Mouse (Mus musculus) ES-E14 (cell line): Measurements from ENCODE around the gene Thumpd2. TPM values are rescaled to one million over a fixed set of nuclear protein-coding genes. Genes with fewer than 3 reads are reported as not detected.

Experiments
- DNase-seq: peaks from one replicate; pipeline ENCODE4 v3.0.0-alpha.2; 2013; ENCODE audit warnings: low read depth, low spot score
- H3K27ac ChIP-seq: 2 replicates; pipeline ENCODE4 v1.5.1; 2012; ENCODE audit warnings: low read depth, mild to moderate bottlenecking, low read length, moderate library complexity, mixed read lengths; ENCODE audit not compliant: poor library complexity, insufficient read depth, severe bottlenecking
- H3K36me3 ChIP-seq: 2 replicates; pipeline ENCODE4 v1.6.1; 2012; ENCODE audit warnings: mild to moderate bottlenecking, low read length, moderate library complexity, mixed read lengths; ENCODE audit not compliant: control insufficient read depth, poor library complexity, insufficient read depth, severe bottlenecking
- H3K4me1 ChIP-seq, 2 experiments: fragments of 150-350 bp in 1 of 2; sonication (generic) in 1 of 2; 2 replicates each; pipeline ENCODE4 v1.6.1; 2012; ENCODE audit warnings: low read length in 2 of 2, mild to moderate bottlenecking in 1 of 2, mixed read lengths in 1 of 2; ENCODE audit not compliant: control insufficient read depth in 2 of 2, insufficient read depth in 2 of 2, poor library complexity in 1 of 2
- H3K4me3 ChIP-seq, 2 experiments: fragments of 150-350 bp in 1 of 2; sonication (generic) in 1 of 2; 2 replicates each; pipeline ENCODE4 v1.5.1; 2012; ENCODE audit warnings: low read length in 2 of 2, low read depth in 1 of 2, mild to moderate bottlenecking in 1 of 2, mixed read lengths in 1 of 2; ENCODE audit not compliant: insufficient read depth in 1 of 2, poor library complexity in 1 of 2, severe bottlenecking in 1 of 2
- H3K9ac ChIP-seq: 2 replicates; pipeline ENCODE4 v1.6.1; 2012; ENCODE audit warnings: low read depth, mild to moderate bottlenecking, low read length, mixed read lengths; ENCODE audit not compliant: poor library complexity, insufficient read depth, severe bottlenecking
- H3K9me3 ChIP-seq: fragments of 150-350 bp; sonication (generic); 2 replicates; pipeline ENCODE4 v1.6.1; 2012; ENCODE audit warnings: low read depth, mild to moderate bottlenecking, low read length; ENCODE audit not compliant: control insufficient read depth, insufficient read depth
- CHD2 ChIP-seq: IDR thresholded peaks from 2 replicates; pipeline ENCODE4 v1.6.1; 2014; ENCODE audit warnings: mild to moderate bottlenecking, low read depth, low read length, inconsistent platforms
- HCFC1 ChIP-seq: IDR thresholded peaks from 2 replicates; pipeline ENCODE4 v1.6.1; 2012; ENCODE audit warnings: low read length, inconsistent platforms, borderline replicate concordance; ENCODE audit not compliant: insufficient read depth
- MAFK ChIP-seq: IDR thresholded peaks from 2 replicates; pipeline ENCODE4 v1.6.1; 2014; ENCODE audit warnings: mild to moderate bottlenecking, low read depth, low read length, inconsistent platforms; ENCODE audit not compliant: insufficient read depth
- ZC3H11A ChIP-seq: IDR thresholded peaks from 2 replicates; pipeline ENCODE4 v1.6.1; 2012; ENCODE audit warnings: low read depth, mild to moderate bottlenecking, inconsistent platforms, low read length, borderline replicate concordance
- ZNF384 ChIP-seq: IDR thresholded peaks from 2 replicates; pipeline ENCODE4 v1.6.1; 2012; ENCODE audit warnings: low read depth, low read length, inconsistent platforms
- in situ Hi-C, 2 experiments: fragments of 600-800 bp; cut with MboI; formaldehyde crosslinking; loops; one replicate each; pipeline ENCODE4 v1.15.1; 2025; ENCODE audit warnings: low sequenced_read_pairs in 2 of 2, inconsistent platforms in 1 of 2; ENCODE audit not compliant: unreplicated experiment in 2 of 2
- total RNA-seq: library from RNA; depleted of rRNA; stranded (reverse); fragments of 300-350 nt; gene quantifications from 2 replicates; pipeline ENCODE4 v1.2.3, GENCODE M21; 2012

Gene Thumpd2
- total RNA-seq, 1 experiment, result 7.1 TPM

DNA sequence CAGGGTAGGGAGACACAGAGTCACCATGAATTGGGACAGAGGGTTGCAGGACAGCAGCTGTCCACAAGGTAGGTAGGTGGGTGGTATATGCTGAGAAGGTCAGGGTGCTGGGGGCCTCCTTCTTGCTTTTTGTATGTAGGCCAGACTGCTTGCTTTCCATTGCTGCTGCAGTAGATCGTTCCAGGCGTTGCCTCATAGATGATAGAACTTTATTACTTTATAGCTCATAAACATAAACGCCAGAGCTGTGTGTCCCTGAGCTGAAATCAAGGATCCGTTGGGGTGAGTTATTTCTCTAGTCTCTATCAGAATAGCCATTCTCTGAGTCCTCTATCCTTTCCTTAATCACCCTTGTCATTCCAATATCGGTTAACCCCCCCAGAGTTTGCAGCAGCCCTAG, 27.9 kb upstream of the Thumpd2 start:
- in situ Hi-C loops, result no loop called here
- Histone ChIP-seq H3K9ac (no peak overlapping the region), H3K36me3 (no peaks in the 10 kb centered on the region), H3K4me1 (no peaks in the 10 kb centered on the region), H3K27ac (no peak overlapping the region), H3K9me3 (no peaks in the 10 kb centered on the region), H3K4me3 (no peak overlapping the region)
- TF ChIP-seq CHD2, result no peak
- no peak for TF ChIP-seq HCFC1
- no peak for TF ChIP-seq ZC3H11A
- TF ChIP-seq MAFK, result no peak
- TF ChIP-seq ZNF384, result no peak
- no peak for DNase-seq

DNA sequence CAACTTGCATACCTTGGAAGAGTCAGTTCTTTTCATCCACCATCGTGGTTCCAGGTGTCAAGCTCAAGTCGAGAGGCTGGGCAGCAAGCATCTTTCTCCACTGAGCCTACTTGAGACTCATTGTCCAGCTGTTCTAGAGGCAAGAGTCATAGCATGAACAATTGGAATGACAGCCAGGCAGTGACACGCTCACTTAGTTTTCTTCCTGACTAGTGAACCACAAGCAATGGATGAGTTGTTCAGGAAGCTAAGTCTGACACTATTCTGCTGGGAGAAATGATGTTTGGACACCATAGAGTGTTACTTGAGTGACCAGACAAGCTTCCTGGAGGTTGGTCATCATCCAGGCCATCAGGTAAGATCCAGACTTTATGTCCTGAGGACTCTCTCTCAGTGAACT, 24.0 kb upstream of the Thumpd2 start:
- H3K27ac ChIP-seq, result no peak overlapping the region
- TF ChIP-seq ZC3H11A (no peak), ZNF384 (no peak), HCFC1 (no peak), MAFK (no peak), CHD2 (no peak)
- H3K4me3 ChIP-seq, result no peak overlapping the region
- H3K9ac ChIP-seq, result no peak overlapping the region
- no peaks in the 10 kb centered on the region for H3K36me3 ChIP-seq
- H3K4me1 ChIP-seq, result no peaks in the 10 kb centered on the region
- H3K9me3 ChIP-seq, result no peaks in the 10 kb centered on the region
- DNase-seq, result no peak
- in situ Hi-C loops, result no loop called here

DNA sequence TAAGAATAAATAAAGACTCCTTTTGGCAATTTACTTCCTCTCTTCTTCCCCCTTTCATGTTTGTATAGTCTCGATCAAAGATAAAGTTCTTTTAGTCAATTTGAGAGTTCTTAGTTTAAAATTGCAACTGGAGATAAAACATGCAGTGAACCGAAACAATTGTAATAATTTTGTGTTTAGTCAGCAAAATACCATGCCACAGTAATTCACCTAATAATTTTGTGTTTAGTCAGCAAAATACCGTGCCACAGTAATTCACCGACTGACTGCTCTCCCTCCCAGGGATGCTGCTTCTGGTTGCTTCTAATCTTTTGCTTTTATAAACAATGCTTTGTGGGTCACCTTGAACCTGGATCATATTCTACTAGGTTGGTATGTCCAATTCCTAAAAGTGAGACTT, 22.9 kb upstream of the Thumpd2 start:
- H3K9me3 ChIP-seq, result no peaks in the 10 kb centered on the region
- no peak overlapping the region for H3K9ac ChIP-seq
- H3K27ac ChIP-seq, result no peak overlapping the region
- no peak for DNase-seq
- no peak overlapping the region for H3K4me3 ChIP-seq
- H3K36me3 ChIP-seq, result no peaks in the 10 kb centered on the region
- TF ChIP-seq MAFK (peak; percentile 87), ZNF384 (no peak), ZC3H11A (no peak), HCFC1 (no peak)
- no peaks in the 10 kb centered on the region for H3K4me1 ChIP-seq
- in situ Hi-C loops, result no loop called here

DNA sequence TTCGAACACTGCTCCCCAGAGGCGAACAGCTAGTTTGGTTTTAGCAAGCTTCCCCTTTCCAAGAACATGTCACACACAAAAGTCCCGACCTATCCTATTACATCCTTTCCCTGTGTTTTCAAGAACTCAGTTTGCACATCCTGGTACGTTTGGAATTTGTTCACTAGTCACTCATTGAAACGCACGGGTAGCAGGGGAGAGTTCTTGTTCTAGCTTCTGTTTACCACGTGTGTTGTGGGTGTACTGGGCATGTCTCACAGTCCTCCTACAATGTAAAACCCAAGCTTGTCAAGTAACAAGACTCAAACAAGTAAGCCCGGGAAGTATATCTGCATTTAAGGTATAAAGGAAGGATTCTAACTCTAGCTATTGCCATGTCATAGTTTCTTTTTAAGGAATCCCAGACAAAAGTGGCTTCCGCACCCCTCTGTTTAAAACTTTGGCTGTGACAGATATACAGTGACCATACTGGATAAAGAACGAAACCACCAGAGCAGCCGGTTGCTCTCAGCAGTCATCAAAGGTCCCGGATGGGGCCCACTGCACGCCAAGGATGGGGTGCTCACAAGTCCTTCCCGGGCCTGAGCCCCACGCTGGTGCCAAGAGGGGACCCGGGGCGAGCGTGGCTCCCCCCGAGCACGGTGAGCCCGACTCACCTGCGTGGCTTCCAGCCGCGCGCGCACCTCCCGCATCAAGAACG, 453 bp downstream of the Thumpd2 start:
- in situ Hi-C loops, result no loop called here
- Histone ChIP-seq H3K4me3 (peak overlapping the region; percentile 77 to 81), H3K36me3 (peaks cover 7% of the 10 kb centered on the region; the same call in 1 of the 2 replicates), H3K4me1 (0 out of 4 replicates have a peak, but pooled peaks cover 0 to 2% of the 10 kb centered on the region in 2 experiments), H3K9ac (peak overlapping the region; percentile 92), H3K9me3 (peaks cover 2% of the 10 kb centered on the region; the same call in 1 of the 2 replicates), H3K27ac (peak overlapping the region; percentile 64)
- DNase-seq, result peak; percentile 17
- TF ChIP-seq ZNF384 (no peak), MAFK (no peak), CHD2 (no peak), HCFC1 (no peak)

DNA sequence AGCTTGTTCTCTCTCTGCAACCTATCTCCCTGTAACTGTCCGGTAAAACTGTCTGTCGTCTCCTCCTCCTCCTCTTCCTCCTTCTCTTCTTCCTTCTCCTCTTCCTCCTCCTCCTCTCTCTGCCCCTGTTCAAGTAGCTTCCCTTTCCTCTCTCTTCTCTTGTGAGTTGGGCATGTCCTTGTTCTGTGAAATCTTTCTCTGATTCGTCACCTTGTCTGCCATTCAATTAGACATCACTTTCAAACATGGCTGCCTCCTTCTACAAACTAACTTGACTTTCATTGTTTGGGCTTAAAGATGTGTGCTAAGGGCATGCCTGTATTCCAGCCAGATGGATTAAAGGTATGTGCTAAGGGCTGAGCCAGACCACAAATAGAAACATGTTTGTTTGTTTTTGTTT, 1.5 kb downstream of the Thumpd2 start:
- peaks cover 7% of the 10 kb centered on the region; the same call in 1 of the 2 replicates for H3K36me3 ChIP-seq
- TF ChIP-seq MAFK, result no peak
- no peak for TF ChIP-seq CHD2
- TF ChIP-seq ZNF384, result no peak
- TF ChIP-seq HCFC1, result no peak
- TF ChIP-seq ZC3H11A, result no peak
- in situ Hi-C loops, result no loop called here
- H3K4me3 ChIP-seq, result no peak overlapping the region
- no peak for DNase-seq
- H3K4me1 ChIP-seq, result no peaks in the 10 kb centered on the region
- H3K9me3 ChIP-seq, result peaks cover 2% of the 10 kb centered on the region; the same call in 1 of the 2 replicates
- H3K27ac ChIP-seq, result no peak overlapping the region
- no peak overlapping the region for H3K9ac ChIP-seq
